Mouse (Mus musculus): ENCODE data around the gene Dido1.

GRCm38 (mm10) chr2:180678609-180679140 is 31.1 kb downstream of the Dido1 start:
- TF ChIP-seq CTCF (conservative IDR thresholded peaks at IDR 0.05; ENCODE audit: low read length) (peak; percentile 76), NANOG (IDR thresholded peaks at IDR 0.05; ENCODE audit: borderline replicate concordance, low read length) (no peak)
